Mouse (Mus musculus) gonadal fat pad, adult 2 months (tissue): Measurements from ENCODE around the gene Gm28043. TPM values are rescaled to one million over a fixed set of nuclear protein-coding genes. Genes with fewer than 3 reads are reported as not detected.
"Not testable (repeated sequence)": the region's sequence is repeated elsewhere in the genome, so short reads cannot be mapped to it uniquely, and the experiment has no call there.

Experiments used
- DNase-seq: peaks from one replicate; pipeline ENCODE4 v3.0.0-alpha.2; 2012; ENCODE audit warnings: low read depth
- polyA plus RNA-seq: library from polyadenylated mRNA; depleted of rRNA; stranded (reverse); fragments of >200 nt; gene quantifications from 2 replicates; pipeline ENCODE4 v1.2.3, GENCODE M21; 2012

Gm28043 gene
- polyA plus RNA-seq, 1 experiment, result 0.99 TPM

DNA sequence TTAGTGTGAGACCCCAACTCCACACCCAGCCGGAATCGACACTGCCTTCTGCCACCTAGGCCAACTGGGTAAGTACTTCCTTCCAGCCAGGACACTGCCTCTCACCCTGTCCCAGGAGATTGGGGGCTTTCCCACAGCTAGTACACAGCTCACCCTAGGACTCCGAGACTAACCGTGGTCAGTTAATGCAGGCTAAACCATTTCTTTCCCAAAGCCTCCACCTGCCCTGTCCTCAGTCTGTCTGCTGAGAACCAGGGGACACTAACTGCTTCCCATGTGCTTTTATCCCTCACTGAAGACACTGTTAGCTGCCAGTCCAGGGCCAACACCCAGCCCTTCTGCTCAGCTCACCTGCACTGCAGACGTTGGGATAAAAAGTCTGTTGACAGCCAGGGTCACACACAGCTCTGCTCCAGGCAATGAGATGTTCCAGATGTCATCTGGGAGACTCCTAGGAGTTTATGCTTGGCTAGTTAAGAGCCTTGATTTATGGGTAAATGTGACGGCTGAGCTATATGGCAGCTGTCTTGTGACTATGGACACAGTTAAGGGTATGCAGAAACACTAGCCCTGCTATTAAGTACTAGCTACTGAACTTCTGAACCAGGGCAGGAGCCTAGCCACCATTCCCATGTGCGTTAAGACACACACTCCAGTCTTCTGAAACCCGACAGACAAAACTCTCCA lies 97.2 kb downstream of the Gm28043 start:
- DNase-seq, result no peak

DNA sequence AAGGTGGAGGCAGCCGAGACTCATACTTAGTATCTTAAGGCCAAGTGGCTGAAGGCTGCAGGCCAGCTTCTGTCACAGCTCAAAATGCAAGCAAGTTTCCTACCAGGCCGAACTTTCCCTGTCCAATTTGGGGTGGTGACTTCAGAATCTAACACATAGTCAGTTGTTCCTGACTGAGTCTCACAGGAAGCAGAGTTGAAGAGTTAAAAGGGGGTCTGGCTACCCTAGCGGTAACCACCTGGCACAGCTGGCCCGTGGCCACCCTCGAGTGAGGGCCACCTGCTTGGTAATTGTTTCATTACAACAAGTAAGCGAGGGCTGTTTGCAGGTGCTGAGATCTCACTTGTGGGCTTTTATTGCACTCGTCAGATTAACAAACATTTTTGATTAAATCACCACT lies 97.9 kb downstream of the Gm28043 start:
- no peak for DNase-seq

DNA sequence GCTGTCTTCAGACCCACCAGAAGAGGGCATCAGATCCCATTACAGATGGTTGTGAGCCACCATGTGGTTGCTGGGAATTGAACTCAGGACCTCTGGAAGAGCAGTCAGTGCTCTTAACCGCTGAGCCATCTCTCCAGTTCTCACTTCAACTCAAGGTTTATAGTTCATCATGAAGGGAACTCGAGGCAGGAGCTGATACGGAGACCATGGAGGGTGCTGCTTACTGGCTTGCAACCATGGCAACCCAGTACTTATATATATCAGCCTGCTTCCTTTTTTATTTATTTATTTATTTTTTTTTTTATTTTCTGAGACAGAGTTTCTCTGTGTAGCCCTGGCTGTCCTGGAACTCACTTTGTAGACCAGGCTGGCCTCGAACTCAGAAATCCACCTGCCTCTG lies 99.1 kb downstream of the Gm28043 start:
- not testable (repeated sequence) for DNase-seq

DNA sequence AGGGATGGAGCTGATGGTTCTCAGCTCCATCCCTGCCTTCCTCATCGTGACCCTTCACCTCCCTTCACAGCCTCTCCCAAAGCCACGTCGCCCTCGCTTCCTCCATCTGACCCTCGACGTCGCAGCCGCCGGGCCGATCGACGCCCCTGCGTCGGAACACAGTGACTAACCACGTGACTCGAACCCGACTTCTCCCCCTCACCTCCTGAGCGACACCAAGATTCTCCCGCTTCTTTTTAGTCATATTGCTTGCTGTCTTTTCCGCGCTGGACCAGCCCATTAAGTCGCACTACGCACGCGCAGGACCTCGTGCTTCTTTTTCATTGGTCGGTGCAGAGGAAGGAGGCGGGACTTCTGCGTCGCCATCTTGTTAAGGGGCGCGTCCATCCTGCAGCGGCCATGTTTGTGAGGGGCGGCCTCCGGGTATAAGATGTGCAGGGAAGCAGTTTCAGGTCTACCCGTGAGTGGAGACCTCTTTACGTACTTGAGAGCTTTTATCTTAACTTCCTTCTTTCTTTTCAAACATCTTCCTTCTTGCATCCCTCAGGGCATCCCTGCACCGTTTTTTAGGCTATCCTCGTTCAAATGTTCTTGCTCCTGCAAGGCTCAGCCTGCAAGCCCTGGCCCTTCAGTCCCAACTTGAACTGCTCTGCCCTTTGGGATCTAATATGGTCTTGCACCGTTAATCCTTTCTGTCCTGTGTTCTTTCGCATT lies 102.2 kb downstream of the Gm28043 start, which contains the start of gene Ccdc167:
TSS of gene Ccdc167 (minus strand) at position 313 of the 714 bp plus-strand sequence.
- DNase-seq, result peak; percentile 62

DNA sequence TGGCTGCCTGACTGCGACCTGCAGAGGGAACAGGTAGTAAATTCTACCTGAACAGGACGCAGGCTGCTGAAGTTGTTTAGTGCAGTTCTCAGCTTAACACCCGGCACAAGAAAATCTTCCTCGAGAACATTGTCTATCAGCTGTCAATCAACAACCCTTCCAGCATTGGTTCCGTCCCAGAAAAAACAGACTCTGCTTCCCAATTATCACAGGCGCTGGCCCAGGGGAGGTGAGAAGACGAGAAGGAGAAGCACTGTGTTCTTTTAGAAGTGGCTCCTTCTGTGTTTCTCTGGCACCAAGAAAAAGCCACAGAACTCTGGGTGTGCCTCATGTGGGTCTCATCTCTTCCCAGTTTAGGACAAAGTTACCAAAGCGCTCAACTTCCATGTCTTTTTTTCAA lies 104.0 kb downstream of the Gm28043 start:
- no peak for DNase-seq

DNA sequence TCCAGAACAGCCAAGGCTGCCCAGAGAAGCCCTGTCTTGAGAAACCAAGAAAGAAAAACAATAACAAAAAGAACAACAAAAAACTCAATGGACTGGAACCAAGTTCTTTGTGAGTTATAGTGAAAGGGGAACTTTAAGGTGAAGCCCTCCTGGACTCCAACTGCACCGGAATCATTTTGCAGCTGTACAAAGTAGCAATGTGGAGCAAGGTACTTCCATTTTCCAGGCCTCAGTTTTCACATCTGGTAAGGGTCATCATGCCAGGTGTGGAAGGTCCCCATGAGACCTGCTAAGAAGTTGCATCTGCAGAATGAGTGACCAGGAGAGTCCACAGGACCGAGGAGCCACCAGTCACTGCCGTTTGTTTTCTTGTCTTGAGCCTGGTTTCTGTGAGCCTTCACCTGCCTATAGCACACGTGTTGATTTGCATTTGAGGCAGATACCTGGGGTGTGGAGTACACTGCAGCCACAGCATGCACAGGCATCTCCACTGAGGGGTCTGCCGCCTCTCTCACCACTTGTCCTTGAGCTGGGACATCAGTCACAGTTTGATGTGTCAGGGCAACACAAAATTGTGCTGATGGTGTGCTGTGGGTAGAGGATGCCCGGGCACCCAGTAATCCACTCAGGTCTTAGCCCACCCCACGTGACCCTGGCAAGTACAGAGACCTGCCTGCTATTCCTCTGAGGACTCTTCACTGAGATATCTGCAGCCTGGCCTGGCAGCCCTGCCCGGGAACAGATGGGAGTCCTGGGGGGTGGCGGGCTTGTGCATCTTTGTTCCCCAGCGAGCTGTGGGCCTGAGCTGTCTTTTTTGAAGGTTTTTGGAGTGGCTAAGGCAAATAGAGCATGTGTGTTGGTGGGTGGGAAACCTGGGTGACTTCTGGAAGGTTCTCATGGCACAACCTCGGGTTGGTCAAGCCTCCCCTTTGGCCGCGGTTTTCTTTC lies 105.2 kb downstream of the Gm28043 start:
- DNase-seq, result no peak

DNA sequence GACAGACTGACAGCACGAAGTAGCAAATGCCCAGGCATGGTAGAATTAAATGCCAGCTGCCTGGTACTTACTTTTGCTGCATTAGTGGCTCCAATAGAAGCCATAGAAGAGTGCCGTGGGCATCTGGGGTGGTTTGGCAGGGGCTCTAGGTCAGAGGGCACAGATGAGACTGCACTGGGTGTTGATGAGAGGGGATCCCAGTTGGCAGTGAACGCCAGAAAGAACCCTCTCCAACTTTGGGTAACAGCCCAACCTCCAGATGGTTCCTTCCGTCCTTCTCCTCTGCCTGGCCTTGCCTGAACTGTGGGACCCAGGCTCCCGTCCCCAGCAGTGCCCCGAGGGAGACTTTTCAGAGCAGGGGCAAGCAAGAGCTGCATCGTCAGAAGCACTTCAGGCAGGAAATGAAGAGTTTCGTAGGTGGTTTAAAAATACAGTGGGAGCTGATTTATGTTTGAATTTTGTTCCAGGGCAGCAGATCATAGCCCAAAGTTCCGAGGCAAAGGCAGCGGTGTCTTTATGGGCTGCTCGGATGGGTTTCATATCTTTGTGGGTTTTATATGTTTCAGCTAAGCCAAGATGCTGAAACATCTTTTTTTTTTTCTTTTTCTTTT lies 106.2 kb downstream of the Gm28043 start:
- DNase-seq, result no peak

DNA sequence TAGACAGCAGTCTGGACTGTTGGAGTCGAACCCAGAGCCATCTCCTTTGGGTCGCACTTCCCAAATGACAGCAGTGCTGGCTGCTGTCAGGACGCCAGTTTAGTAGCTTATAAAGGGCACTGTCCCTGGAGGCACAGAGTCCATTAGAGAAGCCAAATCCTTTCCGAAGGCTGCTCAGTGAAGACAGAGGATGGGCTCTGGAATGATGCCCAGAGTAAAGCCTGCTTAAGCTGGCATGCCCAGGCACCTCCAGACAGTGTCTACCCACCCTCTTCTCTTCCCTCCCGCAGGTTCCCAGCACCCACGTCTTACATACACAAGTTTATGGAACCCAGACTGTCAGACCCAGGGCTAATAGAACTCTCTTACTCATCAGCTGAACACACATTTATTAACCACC lies 109.9 kb downstream of the Gm28043 start:
- peak; percentile 47 for DNase-seq

DNA sequence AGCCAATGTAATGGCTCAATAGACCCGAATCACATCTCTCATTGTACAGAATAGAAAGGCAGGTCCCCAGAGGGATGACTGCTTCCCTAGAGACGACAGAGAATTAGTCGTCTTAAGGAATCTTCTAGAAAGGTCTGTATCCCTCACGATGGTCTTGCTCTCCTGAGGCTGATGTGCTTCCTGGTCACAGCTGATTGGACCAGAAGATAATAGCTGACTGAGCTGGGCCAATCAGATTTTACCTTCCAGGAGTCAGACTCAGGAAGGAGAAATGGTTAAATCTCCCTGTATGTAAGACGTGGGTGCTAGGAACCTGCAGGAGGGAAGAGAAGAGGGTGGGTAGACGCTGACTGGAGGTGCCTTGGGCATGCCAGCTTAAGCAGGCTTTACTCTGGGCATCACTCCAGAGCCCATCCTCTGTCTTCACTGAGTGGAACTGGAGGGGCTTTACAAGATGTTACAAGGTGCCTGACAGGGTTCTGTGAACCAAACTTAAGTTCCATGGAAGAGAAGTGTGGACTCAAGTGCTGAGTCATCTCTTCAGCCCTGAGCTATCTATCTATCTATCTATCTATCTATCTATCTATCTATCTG lies 110.4 kb downstream of the Gm28043 start:
- no peak for DNase-seq

DNA sequence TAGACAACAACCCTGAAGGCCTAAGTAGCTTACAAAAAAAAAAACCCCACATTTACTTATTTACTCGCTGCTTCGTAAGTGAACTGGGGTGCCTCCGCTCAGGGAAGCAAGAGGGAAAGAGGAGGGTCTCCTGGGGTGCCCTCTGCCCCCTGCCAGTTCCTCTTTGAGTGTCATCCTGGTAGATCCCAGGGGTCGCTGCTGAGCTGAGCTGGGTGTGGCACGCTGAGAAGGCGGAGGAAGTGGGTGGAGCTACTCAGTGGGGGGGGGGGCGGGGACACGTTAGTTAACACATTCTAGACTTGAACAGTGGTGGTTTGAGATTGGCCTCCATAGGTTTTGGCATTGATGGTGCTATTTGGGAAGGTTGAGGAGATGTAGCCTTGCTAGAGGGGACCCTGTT lies 113.4 kb downstream of the Gm28043 start:
- no peak for DNase-seq

DNA sequence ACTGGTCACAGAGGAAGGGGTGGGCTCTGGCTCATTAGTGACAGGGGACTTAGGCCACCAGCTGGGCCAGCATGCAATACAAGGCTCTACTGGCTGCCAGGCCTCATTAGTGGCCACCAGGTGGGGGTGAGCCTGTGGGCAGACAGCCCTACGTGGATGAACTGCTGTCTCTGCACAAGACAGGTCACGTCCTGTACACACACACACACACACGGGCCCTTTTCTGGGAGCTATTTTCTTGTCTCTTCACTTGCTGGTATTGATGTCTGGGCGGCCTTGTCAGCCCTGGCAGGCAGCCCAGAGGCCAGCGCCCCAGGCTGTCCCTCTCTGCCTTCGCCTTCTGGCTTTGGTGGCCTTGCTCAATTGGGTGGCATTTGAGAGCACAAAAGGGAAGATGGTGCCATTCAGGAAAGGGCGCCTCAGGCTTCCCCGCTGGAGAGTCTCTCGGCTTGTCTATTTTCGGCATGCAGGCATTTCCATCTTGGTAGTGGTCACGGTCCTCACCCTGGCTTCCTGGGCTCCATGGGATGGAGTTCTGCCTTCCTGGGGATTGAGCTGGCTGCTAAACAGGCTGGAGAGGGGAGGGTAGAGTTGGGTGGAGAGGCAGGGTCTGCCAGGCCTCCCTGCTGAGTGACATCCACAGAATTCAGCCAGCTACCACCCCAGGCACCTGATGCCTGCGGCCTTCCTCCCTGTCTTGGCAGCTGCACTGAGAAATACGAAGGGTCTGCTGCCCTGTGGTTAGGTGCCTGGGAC lies 116.0 kb downstream of the Gm28043 start:
- no peak for DNase-seq

DNA sequence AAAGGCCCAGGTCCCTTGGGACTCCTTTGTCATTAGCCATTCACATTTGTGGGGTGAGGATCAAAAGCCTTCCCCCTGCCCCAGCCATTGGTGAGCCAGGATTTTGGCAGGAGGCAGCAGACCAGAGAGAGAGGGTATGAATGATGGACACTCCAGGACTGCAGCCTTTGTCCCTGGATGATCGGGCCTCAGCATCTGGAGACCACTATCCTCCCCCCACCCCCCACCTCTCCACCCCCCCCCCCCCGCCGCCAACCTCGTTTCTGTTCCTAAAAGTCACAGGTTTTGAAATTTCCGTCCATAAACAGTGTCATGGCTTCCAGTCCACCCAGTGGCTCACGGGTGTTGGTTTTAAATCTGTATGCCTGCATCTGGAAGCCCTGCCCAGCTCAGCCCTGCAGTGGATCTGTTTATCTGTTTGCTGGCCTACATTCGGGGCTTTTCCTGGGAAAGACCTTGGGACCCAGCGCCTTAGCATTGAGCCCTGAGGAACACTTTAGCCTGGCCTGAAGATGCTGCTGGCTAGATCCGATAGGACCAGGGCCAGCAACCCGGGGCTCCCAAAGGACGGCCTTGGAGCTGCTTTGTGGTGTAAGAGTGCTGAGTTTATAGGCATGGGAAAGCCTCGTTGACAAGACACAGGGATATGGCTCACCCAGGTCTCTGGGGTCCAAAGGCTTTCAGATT lies 116.7 kb downstream of the Gm28043 start:
- no peak for DNase-seq

DNA sequence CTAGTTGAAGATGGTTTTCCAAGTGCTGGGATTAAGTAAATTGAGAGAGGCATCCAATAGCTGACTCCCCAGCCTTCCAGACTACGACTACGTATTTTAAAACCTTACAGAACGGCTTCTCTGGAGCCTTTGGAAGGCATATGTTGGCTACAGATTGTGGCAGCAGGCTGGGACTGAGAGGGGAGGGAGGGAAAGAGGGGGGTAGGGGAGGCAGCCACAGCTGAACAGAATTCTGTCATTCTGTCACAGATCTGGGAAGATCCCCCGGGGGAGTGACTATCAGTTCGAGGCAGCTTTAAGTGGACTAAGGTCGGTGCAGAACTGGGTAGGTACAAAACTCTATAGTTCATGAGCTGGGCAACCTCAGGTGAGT lies 117.3 kb downstream of the Gm28043 start:
- no peak for DNase-seq

DNA sequence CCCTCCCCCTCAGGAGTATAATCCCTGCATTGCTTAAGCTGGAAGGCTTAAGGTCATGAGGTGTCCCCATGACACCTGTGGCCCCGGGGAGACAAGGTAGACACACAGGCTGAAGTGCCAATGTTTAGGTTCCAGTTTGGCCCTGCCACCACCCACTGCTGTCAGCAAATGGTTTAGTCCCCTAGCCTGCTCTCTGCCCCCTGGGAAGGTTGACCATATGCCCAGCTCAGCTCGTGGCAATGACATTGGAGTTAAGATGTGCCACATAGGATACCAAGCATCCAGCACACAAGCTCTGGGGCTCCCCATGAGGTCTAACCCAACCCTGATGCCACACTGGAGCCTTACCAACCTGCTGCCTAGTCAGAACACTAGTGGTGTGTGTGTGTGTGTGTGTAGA lies 117.8 kb downstream of the Gm28043 start:
- DNase-seq, result no peak

DNA sequence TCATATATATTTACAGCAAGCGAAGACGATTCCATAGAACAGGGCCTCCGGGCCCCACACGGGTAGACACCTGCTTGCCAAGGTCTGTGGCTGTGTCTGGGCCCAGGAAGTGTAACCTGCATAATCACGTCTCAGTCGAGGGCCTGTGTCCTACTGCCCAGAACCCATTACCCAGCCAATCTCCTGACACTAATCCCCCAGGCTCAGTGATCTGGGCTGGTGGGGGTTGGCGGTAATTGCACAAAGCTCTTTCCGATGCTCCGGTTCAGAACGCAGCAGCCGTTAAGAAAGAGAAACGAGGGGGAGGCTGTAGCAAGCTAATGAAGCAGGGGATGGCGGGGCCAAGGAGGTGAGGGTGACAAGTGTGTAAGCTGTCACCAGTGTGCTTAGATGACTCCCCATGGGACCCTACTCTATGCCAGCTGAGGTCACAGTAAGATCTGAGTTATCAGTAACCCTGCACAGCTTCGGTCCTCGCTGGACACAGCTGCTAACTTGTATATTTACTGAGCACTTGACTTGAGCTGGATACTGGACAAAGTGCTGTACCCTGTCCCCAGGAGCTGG lies 121.9 kb downstream of the Gm28043 start:
- no peak for DNase-seq

DNA sequence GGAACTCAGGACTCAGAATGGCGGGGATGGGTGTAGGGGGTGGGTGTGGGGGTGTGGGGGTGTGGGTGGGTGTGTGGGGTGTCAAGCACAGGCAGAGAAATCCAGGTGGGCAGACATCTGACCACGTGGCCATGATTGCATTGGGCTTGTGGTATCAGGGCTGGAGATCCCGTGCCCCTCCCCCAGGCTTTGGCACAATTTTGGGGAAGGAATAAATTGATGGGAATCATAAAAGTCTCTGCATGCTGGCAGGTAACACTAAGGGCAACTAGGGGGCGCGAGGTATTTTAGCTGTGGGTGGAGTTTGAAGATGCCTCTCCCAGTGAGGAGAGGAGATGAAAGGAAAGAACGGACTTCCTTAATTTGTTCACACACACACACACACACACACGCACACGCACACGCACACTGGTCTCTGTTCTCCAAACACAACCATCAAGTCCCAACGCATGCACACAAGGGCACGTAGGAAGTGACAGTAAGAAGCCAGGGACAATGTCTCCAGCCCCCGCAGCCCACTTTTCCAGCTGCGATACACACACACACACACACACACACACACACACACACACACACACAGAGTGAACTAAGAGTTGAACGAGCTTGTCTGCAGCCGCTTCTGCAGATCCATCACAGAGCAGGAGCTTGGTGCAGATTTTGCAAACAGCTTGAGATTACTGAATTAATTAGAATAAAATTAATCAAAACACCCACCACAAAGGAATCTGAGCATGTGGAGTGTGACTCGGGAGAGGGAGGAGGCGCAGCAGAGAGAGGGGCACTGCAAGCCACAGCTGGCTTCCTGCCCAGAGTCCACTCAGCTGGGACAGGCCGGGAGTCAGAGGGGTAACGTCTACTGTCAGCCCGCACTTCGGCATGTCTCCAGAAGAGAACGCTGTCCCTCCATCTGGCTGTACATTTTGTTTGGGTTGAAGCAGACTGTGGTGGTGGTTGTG lies 123.5 kb downstream of the Gm28043 start:
- DNase-seq, result no peak

DNA sequence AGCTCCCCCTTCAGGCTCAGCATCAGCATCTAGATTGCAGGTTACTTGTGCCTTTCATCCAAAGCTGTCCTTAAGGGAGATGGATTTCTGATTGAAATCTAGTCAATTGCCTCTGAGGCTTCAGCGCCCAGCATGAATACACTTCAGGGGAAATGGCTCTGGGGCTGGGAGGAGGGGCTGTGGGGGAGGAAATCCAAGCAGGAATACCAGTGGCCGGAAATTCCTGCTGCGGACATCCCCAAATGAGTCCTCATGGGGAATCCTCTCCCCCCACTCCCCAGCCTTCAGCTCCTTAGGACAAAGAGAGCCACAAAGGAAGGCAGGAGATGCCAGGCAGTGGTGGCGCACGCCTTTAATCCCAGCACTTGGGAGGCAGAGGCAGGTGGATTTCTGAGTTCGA lies 132.8 kb downstream of the Gm28043 start:
- DNase-seq, result no peak
